Mouse (Mus musculus): Measurements from ENCODE around the gene Pias3.

GRCm38 (mm10) chr3:96707903-96708683 is 11.9 kb downstream of the Pias3 start, which contains the start of gene Nudt17:
- TF ChIP-seq CTCF (IDR thresholded peaks at IDR 0.05; ENCODE audit: low read depth) (peak; percentile 88), EP300 (IDR thresholded peaks at IDR 0.05; ENCODE audit: low read depth) (no peak)
